Mouse (Mus musculus): Measurements from ENCODE around the gene Rps27l. TPM values are rescaled to one million over a fixed set of nuclear protein-coding genes. Genes with fewer than 3 reads are reported as not detected.
A peak's percentile ranks its signal among the peaks of the same experiment; 100 is the strongest.
"Not testable (repeated sequence)": the region's sequence is repeated elsewhere in the genome, so short reads cannot be mapped to it uniquely, and the experiment has no call there.

Gene Rps27l
- 10 to 100 TPM; 34.0 to 34.9 TPM for total RNA-seq (2021)

DNA sequence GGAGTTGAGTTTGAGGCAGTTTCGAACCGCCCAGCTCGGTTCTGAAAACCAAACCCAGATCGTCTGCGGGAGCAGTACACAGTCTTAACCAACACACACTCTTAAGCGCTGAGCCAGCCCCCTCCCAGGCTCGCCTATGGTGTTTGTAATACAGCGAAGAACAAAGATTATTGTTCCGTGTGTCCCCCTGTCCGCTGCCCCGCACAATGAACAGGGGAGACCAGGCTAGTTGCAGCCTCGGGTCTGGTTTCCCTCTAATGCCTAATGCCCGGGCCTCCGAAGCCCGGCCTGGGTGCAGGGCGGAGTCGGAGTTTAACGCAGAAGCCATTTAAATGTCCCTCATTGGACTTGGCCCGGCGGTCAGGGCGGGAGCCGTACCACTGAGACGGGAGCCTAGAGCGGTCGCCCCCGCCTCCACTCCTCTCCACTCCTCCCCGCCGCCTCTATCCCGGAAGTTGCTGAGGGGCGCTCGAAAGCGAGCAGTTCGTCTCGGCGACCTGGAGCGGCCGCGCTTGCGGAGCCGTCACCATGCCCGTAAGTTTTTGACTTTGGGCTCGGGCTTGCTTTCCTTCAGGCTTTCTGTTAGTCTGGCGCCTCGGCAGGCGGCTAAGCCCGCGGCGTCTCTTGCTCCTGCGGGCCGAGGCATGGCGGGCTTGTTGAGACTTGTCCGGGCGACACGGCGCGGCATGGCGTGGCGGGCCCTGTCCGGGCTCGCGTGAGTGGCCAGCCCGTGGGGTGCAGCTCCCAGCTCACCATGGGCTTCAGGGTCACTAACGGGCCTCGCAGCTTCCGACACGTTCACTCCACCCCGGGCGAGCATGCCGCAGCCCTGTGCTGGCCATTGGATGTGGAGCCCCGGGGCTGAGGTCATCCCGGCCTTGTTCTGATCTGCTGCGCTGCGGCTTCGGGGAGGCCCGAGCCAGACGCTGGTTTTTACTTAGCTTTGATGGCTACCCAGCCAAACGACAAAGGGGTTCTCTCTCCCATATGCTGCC is at the start of gene Rps27l:
Rps27l (plus strand) TSS at position 440 of the 995 bp plus-strand sequence.
- intact Hi-C loops (cut with DNase I), result loop anchor here (1.0 kb wide), 1 partner anchor 29 kb away; the partner anchor contains the start of gene Lactb

DNA sequence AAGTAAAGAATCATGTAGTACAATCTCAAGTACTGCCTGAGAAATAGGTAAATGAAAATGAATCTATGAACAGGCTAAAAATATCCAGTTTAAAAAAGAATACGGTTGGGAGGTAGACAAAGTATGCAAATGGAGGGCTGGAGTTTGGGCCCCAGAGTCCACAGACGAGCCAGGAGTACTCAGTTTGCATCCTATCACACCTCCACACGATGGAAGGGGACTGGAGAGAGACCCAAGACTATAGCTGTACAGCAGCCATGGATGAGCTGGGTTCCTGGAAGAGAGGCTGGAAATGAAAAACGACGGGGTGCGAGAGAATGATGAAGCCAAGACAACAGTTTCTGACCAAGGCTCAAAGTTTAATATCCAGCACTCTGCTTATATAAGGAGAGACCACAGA is 48.9 kb upstream of the Rps27l start:
- intact Hi-C loops (cut with DNase I), result no loop called here
- DNase-seq (ENCODE audit: low spot score in 2 of 2), result no peak

More for the DNA sequence above, at the start of gene Rps27l:
- peak; percentile 88 to 92 for DNase-seq (ENCODE audit: low spot score in 2 of 2)

GRCm38 (mm10) chr9:66897851-66898250 is 48.0 kb upstream of the Rps27l start:
- intact Hi-C loops (cut with DNase I), result no loop called here
- DNase-seq (ENCODE audit: low spot score in 2 of 2), result no peak

DNA sequence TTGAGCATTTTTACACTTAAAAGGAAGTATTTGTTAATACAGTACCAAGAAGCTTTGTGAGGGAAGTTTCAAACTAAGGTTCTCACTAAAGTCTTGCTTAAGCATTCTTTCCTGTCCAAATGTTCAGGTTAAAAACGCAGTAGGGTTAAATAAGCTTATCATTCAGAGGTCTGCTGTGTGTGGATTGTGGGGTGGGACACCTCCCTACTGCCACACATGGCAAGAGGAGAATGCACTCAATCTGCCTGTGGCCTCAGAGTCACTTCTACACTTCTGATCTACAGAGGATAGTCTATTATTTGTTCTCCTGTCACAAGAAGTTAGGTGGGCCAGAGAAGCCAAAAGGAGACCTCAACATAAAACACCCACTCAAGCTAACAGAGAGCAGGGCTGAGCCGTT is 46.8 kb upstream of the Rps27l start:
- intact Hi-C loops (cut with DNase I), result no loop called here
- no peak for DNase-seq (ENCODE audit: low spot score in 2 of 2)

DNA sequence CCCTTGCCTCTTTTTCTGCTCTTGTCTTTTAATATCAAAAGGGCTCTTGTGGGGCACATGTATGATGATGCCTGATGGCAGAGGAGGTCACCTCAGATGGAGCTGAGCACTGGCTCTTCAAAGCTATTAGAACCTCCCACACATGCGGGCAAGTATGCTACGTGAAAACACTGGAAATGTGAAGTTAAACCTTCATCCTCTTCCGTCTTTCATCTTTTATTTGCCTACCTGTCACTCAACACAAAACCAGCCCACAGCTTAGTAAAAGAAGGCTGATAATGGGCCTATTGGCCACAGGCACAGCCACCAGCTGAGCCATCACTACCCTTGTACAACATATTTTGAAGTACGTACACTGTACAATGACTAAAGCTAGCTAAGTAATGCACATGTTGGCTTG is 46.4 kb upstream of the Rps27l start:
- no peak for DNase-seq (ENCODE audit: low spot score in 2 of 2)
- intact Hi-C loops (cut with DNase I), result no loop called here

- intact Hi-C loops (cut with DNase I), result no loop called here
- DNase-seq (ENCODE audit: low spot score in 2 of 2), result no peak
These were observed 39.9 kb upstream of the Rps27l start for GRCm38 (mm10) chr9:66905990-66906389.

GRCm38 (mm10) chr9:66907126-66907525 is 38.8 kb upstream of the Rps27l start:
- intact Hi-C loops (cut with DNase I), result no loop called here
- no peak for DNase-seq (ENCODE audit: low spot score in 2 of 2)

DNA sequence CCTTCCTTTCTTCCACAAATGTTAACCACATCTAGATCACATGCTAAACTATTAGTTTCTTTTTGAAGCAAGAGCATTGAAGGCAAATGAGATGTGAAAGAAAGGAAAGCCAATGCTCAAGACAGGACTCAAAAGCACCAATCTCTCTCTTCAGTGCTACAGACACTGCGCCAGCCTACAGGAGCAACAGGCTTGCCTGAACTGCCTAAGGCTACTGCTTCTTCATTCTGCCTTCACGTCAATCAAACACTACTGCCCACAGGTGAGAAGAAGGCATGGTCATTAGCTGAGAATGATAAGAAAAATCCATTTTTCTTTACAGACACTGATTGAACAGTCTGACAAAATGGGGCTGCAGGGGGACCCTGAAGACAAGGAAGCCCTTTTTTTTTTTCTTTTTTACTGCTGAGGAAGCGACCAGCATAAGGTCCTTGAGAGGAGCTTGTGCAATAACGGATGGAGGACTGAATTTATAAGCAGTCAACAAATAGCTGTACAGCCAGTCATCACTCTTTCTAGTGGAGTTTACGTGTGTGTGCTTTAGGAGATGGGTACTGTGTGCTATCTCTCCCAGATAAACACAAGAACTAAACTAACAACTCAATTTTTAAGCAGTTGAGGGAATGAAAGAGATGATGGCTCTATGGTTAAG is 38.0 kb upstream of the Rps27l start:
- intact Hi-C loops (cut with DNase I), result no loop called here

DNA sequence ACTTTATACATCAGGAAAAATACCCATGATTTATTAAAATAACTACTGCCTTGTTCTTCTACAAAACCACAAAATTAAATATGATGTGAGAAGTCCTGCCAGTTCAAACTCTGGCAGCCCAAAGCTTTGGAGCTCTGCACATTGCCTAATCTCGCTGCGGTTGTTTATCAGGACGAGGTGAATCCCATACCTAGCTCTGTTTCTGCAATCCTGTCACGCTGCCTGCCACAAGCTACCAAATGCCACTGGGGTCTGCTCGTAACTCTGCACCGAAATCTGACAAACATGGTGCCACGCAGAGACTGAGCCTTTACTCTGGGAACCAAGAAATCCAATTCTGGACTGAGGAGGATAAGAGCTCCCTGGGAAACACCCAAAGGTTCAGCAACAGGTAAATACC is 36.0 kb upstream of the Rps27l start:
- intact Hi-C loops (cut with DNase I), result no loop called here
- no peak for DNase-seq (ENCODE audit: low spot score in 2 of 2)

More for the DNA sequence above, 38.0 kb upstream of the Rps27l start:
- no peak for DNase-seq (ENCODE audit: low spot score in 2 of 2)

GRCm38 (mm10) chr9:66910677-66911076 is 35.2 kb upstream of the Rps27l start:
- DNase-seq (ENCODE audit: low spot score in 2 of 2), result no peak
- intact Hi-C loops (cut with DNase I), result no loop called here

DNA sequence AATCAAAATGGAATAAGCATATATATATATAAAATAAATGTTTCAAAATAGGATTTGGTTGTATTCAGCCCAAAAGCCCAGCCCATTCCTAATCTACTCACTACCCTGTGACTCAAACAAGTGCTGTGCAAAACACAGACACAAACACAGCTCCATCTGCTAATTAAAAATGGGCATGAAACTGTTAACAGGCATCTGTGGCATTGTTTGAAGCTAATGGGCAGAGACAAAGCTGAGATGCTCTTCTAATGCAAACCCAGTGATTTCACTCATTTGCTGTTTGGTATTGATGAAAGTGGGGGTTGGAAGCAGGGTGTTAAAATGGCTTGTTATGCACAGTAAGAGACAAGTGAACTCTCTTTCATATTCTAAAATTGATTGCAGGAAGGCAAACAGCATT is 33.6 kb upstream of the Rps27l start:
- intact Hi-C loops (cut with DNase I), result no loop called here

DNA sequence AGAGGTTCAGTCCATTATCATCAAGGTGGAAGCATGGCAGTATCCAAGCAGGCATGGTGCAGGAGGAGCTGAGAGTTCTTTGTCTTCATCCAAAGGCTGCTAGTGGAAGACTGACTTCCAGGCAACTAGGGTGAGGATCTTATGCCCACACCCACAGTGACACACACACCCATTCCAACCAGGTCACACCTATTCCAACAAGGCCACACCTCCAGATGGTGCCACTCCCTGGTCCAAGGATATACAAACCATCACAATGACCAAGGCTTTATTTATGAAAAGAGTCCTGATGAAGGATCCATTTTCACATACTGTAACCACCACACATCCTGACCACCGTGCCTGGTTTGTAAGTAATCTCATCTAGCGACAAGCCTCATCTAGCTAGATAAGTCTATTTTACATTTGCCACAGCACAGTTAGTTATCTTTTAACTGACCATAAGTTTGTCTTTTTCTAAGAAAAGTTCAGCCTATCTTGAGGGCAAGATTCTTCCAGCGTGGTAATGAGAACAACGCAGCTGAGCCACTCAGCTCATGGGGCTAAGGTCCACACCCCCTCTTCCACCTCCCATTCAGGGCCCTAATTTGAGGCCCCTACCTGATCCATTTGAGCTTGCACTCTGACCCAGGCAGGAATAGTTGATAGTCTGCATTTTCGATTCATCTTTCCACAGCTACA is 32.5 kb upstream of the Rps27l start:
- intact Hi-C loops (cut with DNase I); DNase-seq (ENCODE audit: low spot score in 2 of 2): not testable (repeated sequence)

More for the DNA sequence above, 33.6 kb upstream of the Rps27l start:
- no peak for DNase-seq (ENCODE audit: low spot score in 2 of 2)

DNA sequence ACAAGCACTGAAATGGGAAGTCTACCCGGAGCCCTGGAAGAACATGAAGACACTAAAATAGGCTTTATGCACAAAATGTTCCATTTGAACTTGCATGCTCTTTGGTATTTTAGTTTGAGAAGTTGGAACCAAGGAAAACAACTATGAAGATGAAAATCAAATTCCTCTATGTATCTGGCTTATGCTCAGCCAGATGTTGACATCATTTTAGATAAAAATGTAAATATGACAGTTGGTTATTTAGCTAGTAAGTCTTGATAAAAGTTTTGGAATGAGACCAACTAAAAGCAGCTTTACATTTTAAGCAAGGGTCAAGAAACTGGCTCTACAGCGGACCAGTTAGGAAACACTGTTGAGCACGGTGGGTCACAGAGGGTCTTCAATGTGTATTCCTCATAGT is 31.3 kb upstream of the Rps27l start:
- intact Hi-C loops (cut with DNase I), result no loop called here
- no peak for DNase-seq (ENCODE audit: low spot score in 2 of 2)

- intact Hi-C loops (cut with DNase I), result loop anchor here (5.0 kb wide), 1 partner anchor 38 kb away; no protein-coding TSS in a partner anchor
- no peak for DNase-seq (ENCODE audit: low spot score in 2 of 2)
These were observed 30.5 kb upstream of the Rps27l start for GRCm38 (mm10) chr9:66915401-66915800.

DNA sequence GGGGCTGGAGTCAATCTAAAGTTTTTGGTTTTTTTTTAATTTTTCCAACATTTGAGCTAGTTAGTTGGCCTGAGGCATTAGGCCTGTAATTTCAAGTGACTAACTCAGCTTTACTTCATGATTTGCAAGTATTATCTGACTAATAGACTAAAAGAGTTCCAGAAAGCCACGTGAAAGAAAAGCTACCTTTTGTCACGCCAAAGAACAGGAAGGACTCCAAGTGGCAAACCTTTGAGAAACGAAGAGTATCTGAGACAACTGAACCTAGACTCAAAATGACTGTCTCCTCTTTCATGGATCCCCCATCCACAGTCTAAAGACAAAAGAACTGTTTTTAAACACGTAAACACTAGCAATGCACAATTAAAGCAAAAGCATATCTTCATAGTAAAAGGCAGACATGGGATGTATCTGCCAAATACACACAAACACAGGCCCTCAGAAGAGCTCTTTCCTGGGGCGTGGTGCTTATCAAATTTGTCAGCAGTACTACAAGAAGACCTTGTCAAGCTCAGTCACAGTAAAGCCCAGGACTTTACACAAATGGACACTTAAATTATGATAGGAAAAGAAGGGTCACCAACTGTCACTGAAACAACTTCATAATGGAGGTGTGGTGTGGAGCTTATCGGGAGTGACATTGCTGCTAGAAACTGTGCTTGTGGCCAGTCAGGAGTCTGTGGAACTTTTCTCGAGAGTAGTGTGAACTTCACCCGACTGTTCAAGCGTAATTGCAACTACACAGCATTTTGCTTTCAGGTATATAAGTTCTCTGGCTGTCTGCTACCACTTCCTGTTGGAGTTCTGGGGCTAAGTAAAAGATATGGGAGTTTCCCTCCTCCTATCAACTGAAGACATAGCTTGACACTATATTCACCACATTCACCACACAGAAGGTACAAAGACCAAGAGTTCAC is 29.8 kb upstream of the Rps27l start:
- no peak for DNase-seq (ENCODE audit: low spot score in 2 of 2)
- intact Hi-C loops (cut with DNase I), result loop anchor here (5.0 kb wide), 1 partner anchor 39 kb away; no protein-coding TSS in a partner anchor

GRCm38 (mm10) chr9:66917216-66917891 is 28.5 kb upstream of the Rps27l start:
- no peak for DNase-seq (ENCODE audit: low spot score in 2 of 2)
- intact Hi-C loops (cut with DNase I), result loop anchor here (5.0 kb wide), 1 partner anchor 40 kb away; no protein-coding TSS in a partner anchor

DNA sequence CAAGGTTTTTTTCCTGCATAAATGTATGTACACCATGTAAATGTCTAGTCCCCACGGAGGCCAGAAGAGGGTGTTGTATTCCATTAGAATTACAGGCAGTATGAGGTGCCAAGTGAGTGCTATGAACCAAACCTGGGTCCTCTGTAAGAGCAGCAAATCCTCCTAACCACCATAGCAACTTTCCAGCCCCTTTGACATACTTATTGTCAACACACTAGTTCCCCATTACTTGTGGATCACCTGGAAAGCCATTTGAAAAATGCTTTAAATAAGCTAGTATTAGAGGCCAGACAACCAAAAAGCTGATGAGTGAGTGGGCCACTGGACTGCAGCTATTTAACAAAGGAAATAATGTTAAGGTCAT is 28.0 kb upstream of the Rps27l start:
- intact Hi-C loops (cut with DNase I), result loop anchor here (2.0 to 5.0 kb wide), 2 partner anchors 41 to 57 kb away; partner anchors contain the start of gene Lactb

DNA sequence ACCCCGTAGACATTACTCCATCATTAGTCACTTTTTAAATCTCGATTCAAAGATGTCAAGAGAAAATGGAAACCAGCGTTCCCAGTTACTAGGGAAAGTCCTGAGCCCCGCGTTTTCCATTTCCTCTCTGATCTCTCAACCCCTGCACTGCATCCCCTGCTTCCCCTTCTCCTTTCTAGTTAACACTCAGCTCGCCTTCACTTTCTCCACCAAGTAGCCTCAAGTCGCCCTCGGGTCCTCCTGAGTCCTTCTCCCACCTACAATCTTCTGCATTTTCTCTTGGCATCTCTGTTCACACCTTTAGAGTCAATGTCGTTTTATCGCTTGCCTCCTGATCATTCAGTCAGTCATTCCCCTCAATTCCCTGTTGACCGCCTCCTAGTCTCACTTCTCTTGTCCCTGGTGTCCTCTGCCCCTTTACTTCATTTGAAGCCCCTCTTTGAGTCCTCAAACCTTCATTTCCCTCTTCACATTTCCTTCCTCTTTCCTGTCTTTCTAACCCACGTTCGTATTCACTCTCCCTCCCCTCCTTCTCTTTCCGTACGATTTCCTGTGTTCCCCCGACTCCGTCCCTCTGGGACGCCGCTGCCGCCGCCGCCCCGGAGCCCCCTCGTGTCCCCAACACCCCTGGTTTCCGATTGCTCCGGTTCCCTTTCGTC is 27.1 kb upstream of the Rps27l start:
- DNase-seq (ENCODE audit: low spot score in 2 of 2), result no peak
- intact Hi-C loops (cut with DNase I), result loop anchor here (1.0 to 5.0 kb wide), 3 partner anchors 42 to 84 kb away; partner anchors contain the start of genes Aph1c and Lactb

More for the DNA sequence above, 28.0 kb upstream of the Rps27l start:
- DNase-seq (ENCODE audit: low spot score in 2 of 2), result no peak

All from left cerebral cortex, postnatal 25 days (tissue).